Mouse (Mus musculus): ENCODE data around the gene Gm21173.
"Not testable (repeated sequence)": the region's sequence is repeated elsewhere in the genome, so short reads cannot be mapped to it uniquely, and the experiment has no call there.

The Gm21173 gene

DNA sequence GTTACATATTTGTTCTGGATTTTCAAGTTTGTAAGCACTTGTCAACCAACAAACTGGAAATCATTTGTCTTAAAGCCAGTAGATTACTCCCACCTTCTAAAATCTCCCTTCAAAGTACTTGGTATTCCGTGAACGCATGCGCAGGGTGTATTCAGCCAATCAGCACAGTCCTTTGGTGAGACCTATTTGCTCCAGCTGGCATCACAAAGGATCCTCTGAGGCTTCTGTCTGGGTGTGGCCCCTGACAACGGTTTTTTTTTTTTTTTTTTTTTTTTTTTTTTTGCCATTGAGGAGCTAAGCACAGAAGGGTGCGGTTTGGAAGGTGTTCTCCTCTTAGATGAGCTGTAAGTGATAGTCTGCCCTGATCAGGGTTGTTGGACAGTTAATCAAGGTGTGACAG is at the start of gene Gm21173:
Gm21173 (plus strand) TSS at position 301 of the 400 bp plus-strand sequence.
- not testable (repeated sequence) for DNase-seq (ENCODE audit: low spot score)
